Mouse (Mus musculus) limb, embryonic 13.5 days (tissue): ENCODE measurements around the gene Olfr801. TPM values are rescaled to one million over a fixed set of nuclear protein-coding genes. Genes with fewer than 3 reads are reported as not detected.

ENCODE experiments used
- ATAC-seq: fragments of 200-750 bp; cut with Nextera tagmentation; 2 replicates; pipeline ENCODE4 v1.8.0; 2017; ENCODE audit warnings: low read depth, moderate number of reproducible peaks, moderate TSS enrichment; ENCODE audit not compliant: low FRiP score
- H3K27ac ChIP-seq: fragments of 300-500 bp; sonication (generic); 2 replicates; pipeline ENCODE4 v1.5.1; 2015; ENCODE audit warnings: inconsistent platforms, mild to moderate bottlenecking, moderate library complexity
- H3K27me3 ChIP-seq: fragments of 300-500 bp; sonication (generic); 2 replicates; pipeline ENCODE4 v1.6.1; 2015; ENCODE audit warnings: mild to moderate bottlenecking, inconsistent platforms
- H3K36me3 ChIP-seq: fragments of 300-500 bp; sonication (generic); 2 replicates; pipeline ENCODE4 v1.6.1; 2015; ENCODE audit warnings: inconsistent platforms, mild to moderate bottlenecking, moderate library complexity
- H3K4me1 ChIP-seq: fragments of 300-500 bp; sonication (generic); 2 replicates; pipeline ENCODE4 v1.6.1; 2015; ENCODE audit warnings: inconsistent platforms
- H3K4me2 ChIP-seq: fragments of 300-500 bp; sonication (generic); replicated peaks from 2 replicates; pipeline ENCODE4 v1.6.1; 2015; ENCODE audit warnings: inconsistent platforms, mild to moderate bottlenecking, moderate library complexity
- H3K4me3 ChIP-seq: fragments of 300-500 bp; sonication (generic); 2 replicates; pipeline ENCODE4 v1.5.1; 2015; ENCODE audit warnings: moderate library complexity, mild to moderate bottlenecking, inconsistent platforms
- H3K9ac ChIP-seq: fragments of 300-500 bp; sonication (generic); 2 replicates; pipeline ENCODE4 v1.6.1; 2015; ENCODE audit warnings: mild to moderate bottlenecking, inconsistent platforms
- H3K9me3 ChIP-seq: fragments of 300-500 bp; sonication (generic); 2 replicates; pipeline ENCODE4 v1.6.1; 2016; ENCODE audit warnings: inconsistent platforms
- WGBS: fragments of 180-500 bp; shearing (Covaris S2); methylation state at CpG from one replicate; pipeline ENCODE4 v1.1.7; 2015; 5-methylcytosine and 5-hydroxymethylcytosine counted together
- polyA plus RNA-seq: library from polyadenylated mRNA; unstranded; fragments of >200 nt; fragmentation: Nextera tagmentation; extraction: Ambion mirVana; gene quantifications from 2 replicates; pipeline ENCODE4 v1.2.1, GENCODE M21; 2015

Gene Olfr801
- not detected in 2 replicates for polyA plus RNA-seq

DNA sequence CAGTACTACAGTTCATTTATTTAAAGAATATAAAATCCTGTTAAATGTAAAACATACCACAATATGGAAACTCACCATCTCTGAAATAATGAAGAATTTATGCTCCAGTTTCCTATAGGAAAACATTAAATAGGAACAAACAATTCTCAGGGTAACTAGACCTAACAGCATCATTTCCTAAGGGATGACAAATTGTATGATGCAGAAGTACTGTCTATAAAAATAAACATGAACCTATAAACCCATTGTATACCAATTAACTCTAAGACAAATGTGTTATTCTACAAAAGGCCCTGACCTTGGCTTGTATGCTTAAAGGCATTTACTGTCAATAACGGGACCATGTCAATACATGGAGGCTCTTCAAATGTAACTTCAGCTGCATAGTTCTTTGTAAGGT lies at the start of gene Olfr801:
Gene Olfr801, minus strand, starts transcription at position 101 of the 400 bp plus-strand sequence.
- Histone ChIP-seq H3K36me3 (no peaks in the 10 kb centered on the region), H3K4me2 (no peak within 1 kb of the TSS), H3K4me1 (no peaks in the 10 kb centered on the region), H3K4me3 (no peak within 1 kb of the TSS), H3K9me3 (no peaks in the 10 kb centered on the region), H3K27me3 (no peaks in the 10 kb centered on the region), H3K27ac (no peak within 1 kb of the TSS), H3K9ac (no peak within 1 kb of the TSS)
- no peak for ATAC-seq
- 80% methylated on average over 1 of the region's 1 CpGs for WGBS

DNA sequence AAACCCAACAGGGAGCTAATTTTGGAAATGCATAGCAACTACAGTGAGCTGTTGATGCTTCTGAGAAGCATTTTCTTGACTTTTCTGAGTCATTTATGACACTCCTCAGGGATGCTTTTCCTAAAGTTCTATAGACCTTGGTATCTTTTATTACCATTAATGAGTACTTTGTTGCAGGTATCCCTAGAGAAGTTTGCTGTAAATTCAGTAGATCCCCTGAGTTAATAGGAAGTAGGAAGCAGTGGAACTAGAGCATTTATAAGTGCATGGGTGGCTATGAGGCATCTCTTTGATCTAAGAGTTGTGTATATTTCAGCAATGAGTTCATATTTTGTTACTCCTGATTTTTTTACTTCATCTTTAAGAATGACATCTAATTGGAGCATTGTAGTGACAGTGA lies 29.2 kb upstream of the Olfr801 start, which contains the start of gene Olfr804:
Gene Olfr804, plus strand, starts transcription at position 301 of the 400 bp plus-strand sequence.
- no peaks in the 10 kb centered on the region for H3K36me3 ChIP-seq
- H3K27me3 ChIP-seq: no peaks in the 10 kb centered on the region
- ATAC-seq: no peak
- H3K4me2 ChIP-seq: no peak within 1 kb of the TSS
- no peak within 1 kb of the TSS for H3K4me3 ChIP-seq
- H3K27ac ChIP-seq: no peak within 1 kb of the TSS
- H3K4me1 ChIP-seq: no peaks in the 10 kb centered on the region
- no peaks in the 10 kb centered on the region for H3K9me3 ChIP-seq
- no peak within 1 kb of the TSS for H3K9ac ChIP-seq

DNA sequence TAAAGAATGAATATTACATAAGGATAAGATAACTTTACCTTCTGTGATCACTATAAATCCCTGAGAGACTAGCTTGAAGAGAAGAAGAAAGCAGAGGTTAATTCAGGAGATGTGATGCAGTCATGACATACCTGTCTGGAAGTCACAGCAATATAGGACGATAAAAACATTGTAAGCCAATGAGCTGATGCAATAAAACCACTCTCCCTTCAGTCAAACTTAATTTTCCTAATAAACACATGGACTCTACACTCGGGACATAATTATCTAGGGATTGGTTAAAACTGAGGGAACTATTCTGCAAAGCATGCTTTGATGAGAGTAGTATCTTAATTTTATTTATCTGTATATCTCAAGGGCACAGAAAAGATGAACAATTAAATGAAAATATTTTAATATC lies 20.5 kb upstream of the Olfr801 start, which contains the start of gene Olfr803:
Gene Olfr803, minus strand, starts transcription at position 101 of the 400 bp plus-strand sequence.
- H3K4me1 ChIP-seq: no peaks in the 10 kb centered on the region
- no peaks in the 10 kb centered on the region for H3K27me3 ChIP-seq
- ATAC-seq: no peak
- H3K36me3 ChIP-seq: no peaks in the 10 kb centered on the region
- no peaks in the 10 kb centered on the region; the same call in 1 of the 2 replicates for H3K9me3 ChIP-seq
- no peak within 1 kb of the TSS for H3K27ac ChIP-seq
- H3K4me3 ChIP-seq: no peak within 1 kb of the TSS
- WGBS: 74% methylated on average over 2 of the region's 2 CpGs
- H3K4me2 ChIP-seq: no peak within 1 kb of the TSS
- no peak within 1 kb of the TSS for H3K9ac ChIP-seq

GRCm38 (mm10) chr10:129688069-129688468 lies 14.4 kb upstream of the Olfr801 start, which contains the start of gene Olfr802:
TSS of gene Olfr802 (minus strand) at chr10:129688169.
- H3K4me1 ChIP-seq: no peaks in the 10 kb centered on the region
- no peaks in the 10 kb centered on the region for H3K27me3 ChIP-seq
- no peak for ATAC-seq
- H3K4me3 ChIP-seq: no peak within 1 kb of the TSS
- no peaks in the 10 kb centered on the region for H3K36me3 ChIP-seq
- no peak within 1 kb of the TSS for H3K9ac ChIP-seq
- no peak within 1 kb of the TSS for H3K27ac ChIP-seq
- no peak within 1 kb of the TSS for H3K4me2 ChIP-seq
- no peaks in the 10 kb centered on the region for H3K9me3 ChIP-seq
- WGBS: 67% methylated on average over 1 of the region's 1 CpGs

DNA sequence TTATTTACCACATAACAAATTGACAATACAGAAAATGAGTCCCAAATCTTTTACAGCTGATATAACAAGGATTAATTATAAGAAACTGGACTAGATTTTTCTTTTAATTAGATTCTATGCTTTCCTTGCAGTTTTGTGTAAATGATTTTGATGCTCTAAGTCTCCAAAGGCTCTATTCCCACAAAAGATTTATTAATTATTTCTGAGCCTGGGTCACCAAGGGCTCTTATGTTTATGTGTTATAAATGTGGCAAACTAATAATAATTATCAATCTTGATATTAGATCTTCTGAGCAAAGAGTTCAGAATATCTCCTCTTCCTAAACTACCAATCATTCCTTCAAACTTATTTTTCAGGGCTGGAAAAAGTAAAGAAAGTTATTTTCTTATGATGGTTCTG lies 16.3 kb downstream of the Olfr801 start, which contains the start of gene Olfr800:
Gene Olfr800, plus strand, starts transcription at position 301 of the 400 bp plus-strand sequence.
- no peak for ATAC-seq
- Histone ChIP-seq H3K36me3 (no peaks in the 10 kb centered on the region), H3K9ac (no peak within 1 kb of the TSS), H3K9me3 (no peaks in the 10 kb centered on the region), H3K27me3 (no peaks in the 10 kb centered on the region), H3K4me2 (no peak within 1 kb of the TSS), H3K4me3 (no peak within 1 kb of the TSS), H3K27ac (no peak within 1 kb of the TSS), H3K4me1 (no peaks in the 10 kb centered on the region)

GRCm38 (mm10) chr10:129651763-129652162 lies 21.9 kb downstream of the Olfr801 start:
- H3K4me3 ChIP-seq: no peak overlapping the region
- H3K9me3 ChIP-seq: no peaks in the 10 kb centered on the region
- H3K4me1 ChIP-seq: no peaks in the 10 kb centered on the region
- H3K9ac ChIP-seq: no peak overlapping the region
- no peak overlapping the region for H3K4me2 ChIP-seq
- ATAC-seq: no peak
- no peaks in the 10 kb centered on the region for H3K27me3 ChIP-seq
- H3K36me3 ChIP-seq: no peaks in the 10 kb centered on the region
- WGBS: 77% methylated on average over 1 of the region's 1 CpGs
- H3K27ac ChIP-seq: no peak overlapping the region

GRCm38 (mm10) chr10:129637184-129637583 lies 36.5 kb downstream of the Olfr801 start, which contains the start of gene Olfr799:
TSS of gene Olfr799 (plus strand) at chr10:129637484.
- H3K27ac ChIP-seq: no peak within 1 kb of the TSS
- no peak within 1 kb of the TSS for H3K4me3 ChIP-seq
- ATAC-seq: no peak
- no peaks in the 10 kb centered on the region for H3K4me1 ChIP-seq
- no peaks in the 10 kb centered on the region for H3K36me3 ChIP-seq
- 26% methylated on average over 1 of the region's 1 CpGs for WGBS
- no peaks in the 10 kb centered on the region; the same call in 1 of the 2 replicates for H3K9me3 ChIP-seq
- H3K4me2 ChIP-seq: no peak within 1 kb of the TSS
- no peak within 1 kb of the TSS for H3K9ac ChIP-seq
- H3K27me3 ChIP-seq: no peaks in the 10 kb centered on the region

GRCm38 (mm10) chr10:129627834-129628233 lies 45.8 kb downstream of the Olfr801 start, which contains the start of gene Olfr798:
TSS of gene Olfr798 (minus strand) at chr10:129627934.
- H3K27ac ChIP-seq: no peak within 1 kb of the TSS
- H3K27me3 ChIP-seq: no peaks in the 10 kb centered on the region
- H3K9ac ChIP-seq: no peak within 1 kb of the TSS
- H3K4me1 ChIP-seq: no peaks in the 10 kb centered on the region
- ATAC-seq: no peak
- no peaks in the 10 kb centered on the region for H3K36me3 ChIP-seq
- WGBS: 85% methylated on average over 1 of the region's 1 CpGs
- H3K9me3 ChIP-seq: no peaks in the 10 kb centered on the region
- no peak within 1 kb of the TSS for H3K4me3 ChIP-seq
- no peak within 1 kb of the TSS for H3K4me2 ChIP-seq

DNA sequence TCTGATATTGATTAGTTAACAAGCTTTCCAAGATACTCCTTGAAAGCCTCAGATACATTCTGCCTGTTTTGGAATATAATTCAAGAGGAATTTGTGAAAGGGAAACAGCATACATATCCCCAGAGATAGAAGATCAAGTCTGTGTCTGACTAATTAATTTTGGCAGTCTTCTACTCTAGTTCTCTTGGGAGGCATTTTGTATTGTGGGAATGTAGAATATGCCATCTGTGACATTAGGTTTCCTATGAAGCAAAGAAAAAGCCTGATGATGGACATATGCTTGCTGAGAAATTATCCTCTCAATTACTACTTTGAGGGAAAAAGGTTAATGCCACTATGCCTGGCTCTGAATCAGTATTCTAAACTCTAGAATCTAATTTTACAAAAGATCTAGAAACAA lies 50.4 kb downstream of the Olfr801 start:
- H3K4me3 ChIP-seq: no peak overlapping the region
- H3K27me3 ChIP-seq: no peaks in the 10 kb centered on the region
- no peak for ATAC-seq
- H3K9me3 ChIP-seq: no peaks in the 10 kb centered on the region
- no peak overlapping the region for H3K4me2 ChIP-seq
- H3K9ac ChIP-seq: no peak overlapping the region
- no peaks in the 10 kb centered on the region for H3K4me1 ChIP-seq
- no peaks in the 10 kb centered on the region for H3K36me3 ChIP-seq
- no peak overlapping the region for H3K27ac ChIP-seq

DNA sequence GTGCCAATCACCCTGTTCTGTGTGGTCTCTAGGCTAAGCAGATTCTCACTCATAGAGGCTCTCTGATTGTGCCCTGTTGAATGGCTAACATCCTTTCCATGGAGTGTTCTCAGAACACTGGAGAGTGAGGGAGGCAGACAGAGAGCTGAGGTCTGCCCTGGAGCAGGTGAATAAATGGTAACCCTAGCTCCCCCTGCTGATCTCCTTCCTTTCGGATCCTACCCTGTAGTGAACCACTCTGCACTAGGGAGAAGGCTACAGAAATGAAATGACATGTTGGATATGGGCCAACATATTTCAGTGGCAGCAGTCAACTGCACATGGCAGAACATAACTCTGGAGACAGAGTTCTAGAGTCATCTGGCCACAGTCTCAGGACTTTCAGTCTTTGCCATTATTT lies 51.9 kb downstream of the Olfr801 start:
- Histone ChIP-seq H3K4me2 (no peak overlapping the region), H3K4me1 (no peaks in the 10 kb centered on the region), H3K9me3 (no peaks in the 10 kb centered on the region), H3K4me3 (no peak overlapping the region), H3K9ac (no peak overlapping the region), H3K27me3 (no peaks in the 10 kb centered on the region), H3K36me3 (no peaks in the 10 kb centered on the region), H3K27ac (no peak overlapping the region)
- ATAC-seq: no peak
- 18% methylated on average over 1 of the region's 1 CpGs for WGBS

Other genes starting within 250 kb of the Olfr801 start
- gene Olfr786, start 246.6 kb downstream of the Olfr801 start, polyA plus RNA-seq: not detected in 2 replicates
- not detected in 2 replicates for gene Olfr787, start 212.0 kb downstream of the Olfr801 start, polyA plus RNA-seq
- not detected in 2 replicates for gene Olfr788, start 202.9 kb downstream of the Olfr801 start, polyA plus RNA-seq
- not detected in 2 replicates for gene Olfr789, start 189.1 kb downstream of the Olfr801 start, polyA plus RNA-seq
- gene Olfr790, start 175.4 kb downstream of the Olfr801 start, polyA plus RNA-seq: not detected in 2 replicates
- not detected in 2 replicates for gene Olfr791, start 152.1 kb downstream of the Olfr801 start, polyA plus RNA-seq
- gene Olfr792, start 134.7 kb downstream of the Olfr801 start, polyA plus RNA-seq: not detected in 2 replicates
- not detected in 2 replicates for gene Olfr794, start 106.2 kb downstream of the Olfr801 start, polyA plus RNA-seq
- gene Olfr796, start 61.3 kb downstream of the Olfr801 start, polyA plus RNA-seq: not detected in 2 replicates
- gene Olfr798, start 45.9 kb downstream of the Olfr801 start, polyA plus RNA-seq: not detected in 2 replicates
- gene Olfr799, start 36.4 kb downstream of the Olfr801 start, polyA plus RNA-seq: not detected in 2 replicates
- gene Olfr800, start 16.2 kb downstream of the Olfr801 start, polyA plus RNA-seq: not detected in 2 replicates
- not detected in 2 replicates for gene Olfr802, start 14.3 kb upstream of the Olfr801 start, polyA plus RNA-seq
- not detected in 2 replicates for gene Olfr803, start 20.4 kb upstream of the Olfr801 start, polyA plus RNA-seq
- gene Olfr804, start 29.3 kb upstream of the Olfr801 start, polyA plus RNA-seq: not detected in 2 replicates
- gene Olfr805, start 55.5 kb upstream of the Olfr801 start, polyA plus RNA-seq: not detected in 2 replicates
- not detected in 2 replicates for gene Olfr806, start 68.1 kb upstream of the Olfr801 start, polyA plus RNA-seq
- gene Olfr807, start 83.9 kb upstream of the Olfr801 start, polyA plus RNA-seq: not detected in 2 replicates
- gene Olfr808, start 91.6 kb upstream of the Olfr801 start, polyA plus RNA-seq: not detected in 2 replicates
- not detected in 2 replicates for gene Olfr809, start 100.8 kb upstream of the Olfr801 start, polyA plus RNA-seq
- gene Olfr810, start 121.1 kb upstream of the Olfr801 start, polyA plus RNA-seq: not detected in 2 replicates
- not detected in 2 replicates for gene Olfr811, start 130.5 kb upstream of the Olfr801 start, polyA plus RNA-seq
- not detected in 2 replicates for gene Olfr812, start 172.2 kb upstream of the Olfr801 start, polyA plus RNA-seq
- gene Olfr813, start 181.5 kb upstream of the Olfr801 start, polyA plus RNA-seq: not detected in 2 replicates
- gene Olfr814, start 206.0 kb upstream of the Olfr801 start, polyA plus RNA-seq: not detected in 2 replicates
- not detected in 2 replicates for gene Olfr815, start 232.0 kb upstream of the Olfr801 start, polyA plus RNA-seq
- gene Olfr816, start 241.7 kb upstream of the Olfr801 start, polyA plus RNA-seq: not detected in 2 replicates